Mouse (Mus musculus) frontal cortex, postnatal 14 days (tissue): ENCODE data around the gene Tmem63c.

Source experiments
- DNase-seq, 2 experiments: peaks; one replicate each; pipeline ENCODE4 v3.0.0; 2022; ENCODE audit warnings: low spot score in 2 of 2

Gene Tmem63c

GRCm38 (mm10) chr12:87000151-87000839, 20.8 kb upstream of the Tmem63c start:
- no peak for DNase-seq

DNA sequence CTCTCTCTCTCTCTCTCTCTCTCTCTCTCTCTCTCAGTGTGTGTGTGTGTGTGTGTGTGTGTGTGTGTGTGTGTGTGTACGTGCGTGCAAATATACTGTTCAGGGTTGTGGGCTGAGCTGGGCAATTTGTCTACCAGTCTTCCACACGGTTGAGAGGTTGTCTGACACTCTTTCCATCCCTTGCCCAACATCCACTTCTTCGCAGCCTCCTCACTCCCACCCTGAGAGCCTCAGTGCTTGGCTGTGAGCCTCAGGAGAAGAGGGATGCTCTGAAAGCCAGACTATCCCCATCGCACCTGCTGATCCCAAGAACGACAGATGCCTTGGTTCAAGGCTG, 20.3 kb upstream of the Tmem63c start:
- DNase-seq: no peak

DNA sequence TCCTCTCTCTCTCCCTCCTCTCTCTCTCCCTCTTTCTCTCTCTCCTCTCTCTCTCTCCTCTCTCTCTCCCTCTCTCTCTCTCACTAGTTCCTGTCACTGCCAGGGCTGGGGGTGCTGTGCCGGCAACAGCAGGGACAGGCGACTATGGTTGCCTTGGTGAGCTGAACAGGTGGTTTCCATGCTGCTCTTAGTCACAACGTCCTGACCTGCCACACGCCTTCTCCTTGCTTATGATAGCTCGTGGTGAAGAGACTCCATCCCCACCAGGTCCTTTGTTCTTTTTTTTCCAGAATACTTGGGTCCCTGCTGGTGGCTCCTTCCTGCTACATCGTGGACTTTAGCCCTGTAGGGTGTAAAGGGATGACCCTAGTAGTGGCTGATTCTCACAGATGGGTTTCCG, 18.9 kb upstream of the Tmem63c start:
- DNase-seq: no peak

DNA sequence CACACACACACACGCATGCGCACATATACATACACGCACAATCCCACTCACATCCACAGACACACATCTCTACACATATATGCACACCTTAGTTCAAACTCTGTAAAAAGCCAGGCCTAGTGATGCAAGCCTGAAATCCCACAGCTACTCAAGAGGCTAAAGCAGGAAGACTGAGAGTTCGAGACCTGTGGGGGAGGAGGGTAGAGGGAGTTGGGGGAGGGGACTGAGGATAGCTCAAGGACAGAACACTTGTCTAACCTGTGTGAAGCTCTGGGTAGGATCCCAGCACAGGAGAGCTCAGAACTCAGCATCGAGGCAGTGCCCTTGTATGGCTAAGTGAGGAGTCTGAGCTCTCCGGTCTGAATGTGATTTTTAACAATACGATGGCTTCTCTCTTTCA, 18.3 kb upstream of the Tmem63c start:
- no peak for DNase-seq

GRCm38 (mm10) chr12:87003606-87004005, 17.5 kb upstream of the Tmem63c start:
- no peak for DNase-seq

GRCm38 (mm10) chr12:87004596-87004995, 16.5 kb upstream of the Tmem63c start:
- DNase-seq: no peak

DNA sequence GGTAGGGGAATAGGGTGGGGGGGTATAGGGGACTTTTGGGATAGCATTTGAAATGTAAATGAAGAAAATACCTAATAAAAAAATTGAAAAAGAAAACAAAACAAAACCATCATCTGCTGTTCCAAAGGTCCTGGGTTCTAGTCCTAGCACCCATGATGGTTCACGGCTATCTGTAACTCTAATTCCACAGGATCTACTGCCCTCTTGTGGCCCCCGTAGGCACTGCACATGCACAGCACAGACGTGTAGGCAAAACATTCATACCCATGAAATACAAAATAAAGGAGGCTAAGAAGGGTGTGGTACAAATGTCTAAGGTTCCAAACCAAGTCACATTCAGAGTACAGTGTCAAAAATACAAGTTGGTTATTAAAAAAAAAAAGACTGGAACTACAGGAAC, 4.1 kb upstream of the Tmem63c start:
- no peak for DNase-seq

- no peak for DNase-seq
Measured at GRCm38 (mm10) chr12:87018756-87019155, 2.4 kb upstream of the Tmem63c start.

- no peak for DNase-seq
Measured at GRCm38 (mm10) chr12:87022006-87022405, 866 bp downstream of the Tmem63c start.

GRCm38 (mm10) chr12:87023456-87023855, 2.3 kb downstream of the Tmem63c start:
- no peak for DNase-seq

DNA sequence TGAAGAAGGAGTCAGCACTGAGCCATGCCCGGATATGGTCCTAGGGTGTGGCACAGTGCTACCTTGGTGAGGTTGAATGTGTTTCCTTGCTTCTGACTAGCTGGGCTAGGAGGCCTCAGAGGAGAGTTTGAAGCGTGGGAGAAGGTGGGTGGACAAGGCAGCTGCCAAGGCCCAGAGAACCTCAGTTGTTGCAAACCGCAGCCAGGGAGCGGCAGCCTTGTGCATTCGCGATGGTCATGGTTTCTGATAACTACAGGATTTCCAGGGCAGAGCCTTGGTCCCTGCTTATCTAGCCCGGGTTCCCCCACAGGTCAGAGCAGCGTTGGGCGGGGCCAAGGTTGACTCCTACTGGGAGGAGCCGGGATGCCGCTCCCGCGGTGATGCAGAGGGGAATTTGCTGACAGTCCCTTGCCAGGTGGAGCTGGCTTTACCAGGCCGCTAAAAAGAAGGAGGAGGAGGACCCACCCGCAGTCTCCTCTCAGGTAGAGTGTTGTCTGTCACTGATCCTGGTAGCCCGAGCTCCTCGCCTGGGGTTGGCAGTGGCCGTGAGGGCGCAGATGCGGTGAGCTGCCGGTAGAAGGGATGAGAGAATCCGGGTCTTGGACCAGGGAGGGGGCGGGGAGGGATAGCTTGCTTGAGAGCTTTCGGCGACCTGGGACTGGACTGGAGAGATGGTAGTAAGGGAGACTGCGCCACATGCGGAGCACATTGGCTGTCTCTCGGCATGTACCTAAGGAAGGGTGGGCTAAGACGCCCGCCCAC, 5.2 kb downstream of the Tmem63c start:
- DNase-seq: peak; percentile 47 to 49

- DNase-seq: no peak
Measured at GRCm38 (mm10) chr12:87026871-87027240, 5.7 kb downstream of the Tmem63c start.

- DNase-seq: no peak
Measured at GRCm38 (mm10) chr12:87027391-87027790, 6.3 kb downstream of the Tmem63c start.

- DNase-seq: no peak
Measured at GRCm38 (mm10) chr12:87028068-87028467, 6.9 kb downstream of the Tmem63c start.

DNA sequence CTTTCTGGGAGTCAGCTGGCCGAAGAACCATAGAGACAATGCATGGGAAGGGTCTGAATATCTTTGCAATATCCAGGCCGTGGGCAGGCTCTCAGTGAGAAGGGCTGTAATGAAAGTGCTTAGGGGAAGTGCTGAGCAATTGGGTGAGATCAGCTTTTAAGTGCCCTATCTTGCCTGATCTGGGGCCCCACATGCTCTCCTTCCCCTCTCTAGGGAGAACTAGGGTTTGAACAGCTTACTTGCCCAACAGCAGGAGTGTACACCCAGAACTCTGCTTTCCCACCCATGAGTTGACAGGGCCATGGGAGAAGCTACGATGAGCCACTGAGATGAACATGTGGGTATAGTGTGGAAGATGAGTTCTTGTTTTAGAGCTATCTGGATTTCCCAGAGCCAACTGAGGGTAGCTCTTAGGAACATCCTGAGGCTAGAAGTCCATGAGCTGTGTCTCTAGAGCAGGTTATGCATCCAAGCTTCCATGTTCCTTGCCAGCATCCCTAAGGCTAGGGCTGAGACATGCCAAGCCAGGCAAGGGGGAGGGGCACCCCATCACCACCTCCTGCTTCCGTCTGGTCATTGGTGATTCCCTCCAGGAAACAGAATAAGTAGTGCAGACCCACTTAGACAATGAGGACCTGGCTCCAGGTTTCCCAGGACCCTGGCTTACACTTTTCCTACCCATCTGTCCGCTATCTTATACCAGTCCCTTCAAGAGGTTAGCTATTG, 8.3 kb downstream of the Tmem63c start:
- DNase-seq: no peak

- no peak for DNase-seq
Measured at GRCm38 (mm10) chr12:87031163-87031763, 10.1 kb downstream of the Tmem63c start.

- no peak for DNase-seq
Measured at GRCm38 (mm10) chr12:87036631-87037030, 15.5 kb downstream of the Tmem63c start.

- DNase-seq: no peak
Measured at GRCm38 (mm10) chr12:87040166-87040565, 19.0 kb downstream of the Tmem63c start.

GRCm38 (mm10) chr12:87040857-87041256, 19.7 kb downstream of the Tmem63c start:
- DNase-seq: peak in 1 of 2 experiments; percentile 35

DNA sequence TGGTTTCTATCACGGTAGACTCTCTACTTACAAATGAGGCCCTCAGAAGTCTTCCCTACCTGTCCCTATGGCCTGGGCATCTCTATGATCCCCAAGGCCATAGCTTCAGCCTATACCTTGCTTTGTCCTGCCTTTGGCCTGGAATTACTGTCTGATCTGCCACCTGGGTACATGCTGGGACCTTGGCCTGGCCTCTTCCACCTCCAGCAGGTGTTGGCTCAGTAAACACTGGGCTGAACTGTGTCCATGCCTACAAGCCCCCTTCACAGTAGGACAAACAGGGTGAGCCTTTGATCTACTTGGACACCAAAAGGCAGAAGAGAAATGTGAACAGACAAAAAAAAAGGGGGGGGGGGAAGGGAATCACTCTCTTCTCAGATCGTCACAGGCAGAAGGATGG, 21.3 kb downstream of the Tmem63c start:
- DNase-seq: no peak

- DNase-seq: no peak
Measured at GRCm38 (mm10) chr12:87043221-87043620, 22.1 kb downstream of the Tmem63c start.

- DNase-seq: peak in 1 of 2 experiments; percentile 49
Measured at GRCm38 (mm10) chr12:87044711-87045110, 23.6 kb downstream of the Tmem63c start.
